Mouse (Mus musculus) megakaryocyte, embryonic 14.5 days (primary cell): ENCODE measurements around the gene Plxna1.

Experiments used
- FLI1 ChIP-seq: IDR thresholded peaks from 2 replicates; pipeline ENCODE4 v1.6.1; 2012; ENCODE audit warnings: low read length, inconsistent platforms, mixed read lengths
- GATA1 ChIP-seq: IDR thresholded peaks from 3 replicates; pipeline ENCODE4 v1.6.1; 2012; ENCODE audit warnings: mixed read lengths, low read length, inconsistent platforms, borderline replicate concordance

- TF ChIP-seq GATA1: no peak
- no peak for TF ChIP-seq FLI1
These were observed 7.7 kb downstream of the Plxna1 start for GRCm38 (mm10) chr6:89354726-89355125.
